Mouse (Mus musculus): Measurements from ENCODE around the gene Ciapin1.

The Ciapin1 gene

DNA sequence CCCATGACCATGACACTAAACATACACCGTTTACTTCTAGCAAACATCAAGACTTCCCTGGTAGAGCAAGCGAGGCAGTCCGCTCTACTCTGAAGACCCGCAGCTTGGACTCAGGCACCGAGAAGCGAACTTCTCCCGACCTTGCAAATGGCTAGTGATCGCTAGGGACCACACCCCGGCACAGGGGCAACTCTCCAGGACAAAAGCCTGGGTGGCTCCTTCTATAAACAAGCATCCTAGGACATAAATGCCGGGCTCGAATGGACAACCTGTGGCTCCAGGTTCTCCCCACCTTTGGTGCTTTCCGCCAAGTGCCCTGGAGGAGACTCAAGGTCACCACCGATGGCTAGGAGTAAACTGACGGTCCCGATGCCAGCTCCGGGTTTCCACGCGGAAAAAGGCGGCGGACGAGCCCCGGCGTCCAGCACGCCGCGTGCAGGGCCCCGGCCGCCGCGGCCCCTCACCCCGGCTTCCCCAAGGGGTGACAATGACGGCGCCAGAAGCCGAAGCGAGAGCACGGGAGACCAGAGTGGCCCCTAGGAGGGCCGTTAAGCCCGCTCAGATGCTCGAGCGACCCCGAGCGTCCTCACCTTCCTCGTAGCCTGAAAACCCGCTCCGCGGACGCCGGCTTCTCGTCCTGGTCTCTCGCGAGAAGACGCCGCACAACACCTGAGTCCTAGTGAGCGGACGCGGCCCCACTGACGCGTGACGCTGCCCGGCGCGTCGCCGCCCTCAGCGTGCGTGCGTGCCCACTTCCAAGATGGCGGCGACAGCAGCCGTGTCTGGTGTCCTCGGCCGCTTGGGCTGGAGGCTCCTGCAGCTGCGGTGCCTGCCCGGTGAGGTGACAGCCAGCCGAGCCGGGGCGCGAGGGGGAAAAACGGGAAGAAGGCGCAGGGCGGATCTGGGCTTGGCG is at the start of gene Ciapin1, which contains the start of gene Coq9:
Ciapin1 (minus strand) TSS at position 697 of the 913 bp plus-strand sequence.
Coq9 (plus strand) TSS at position 660 of the 913 bp plus-strand sequence.
- in situ Hi-C loops (cut with MboI, MseI): no loop called here

DNA sequence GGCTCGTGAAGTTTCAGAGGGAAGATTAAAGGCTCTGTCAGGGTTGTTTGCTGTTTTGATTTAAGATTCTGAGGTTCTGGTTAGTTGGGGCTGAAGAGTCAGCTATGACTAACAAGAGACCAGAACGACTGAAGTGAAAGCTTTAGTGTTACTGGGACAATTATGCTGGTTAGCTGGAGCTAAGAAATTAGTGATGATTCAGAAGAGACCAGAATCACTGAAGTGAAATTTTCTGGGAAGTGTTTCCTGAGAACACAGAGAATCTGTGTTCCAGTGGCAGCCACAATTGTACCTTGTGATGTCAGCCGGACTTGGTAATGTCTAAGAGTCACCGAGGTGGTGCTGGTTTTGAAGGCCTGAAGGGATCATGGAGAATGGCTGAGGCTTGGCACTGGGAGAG is 42.6 kb upstream of the Ciapin1 start:
- in situ Hi-C loops (cut with MboI, MseI): loop anchor here in 1 of 2 experiments (5.0 kb wide), 1 partner anchor 63 kb away; no protein-coding TSS in a partner anchor

DNA sequence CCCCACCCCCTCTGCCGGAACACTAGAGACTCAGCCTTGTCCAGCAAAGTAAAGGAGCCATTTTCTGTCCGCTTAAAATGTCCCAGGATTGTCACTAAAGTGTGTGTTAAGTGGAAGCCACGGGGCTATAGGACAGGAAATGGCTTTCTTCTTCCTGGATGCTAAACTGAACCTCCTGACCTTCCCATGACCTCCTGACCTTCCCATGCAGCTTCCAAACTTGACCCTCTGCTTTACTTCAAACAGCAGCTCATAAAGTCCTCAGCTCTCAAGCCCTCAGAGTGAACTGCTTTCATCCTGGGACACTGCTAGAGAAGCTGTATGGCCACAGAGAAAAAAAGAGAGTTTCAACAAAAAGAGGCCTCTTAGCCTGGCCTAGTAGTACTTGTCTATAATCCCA is 38.7 kb upstream of the Ciapin1 start:
- in situ Hi-C loops (cut with MboI, MseI): no loop called here

DNA sequence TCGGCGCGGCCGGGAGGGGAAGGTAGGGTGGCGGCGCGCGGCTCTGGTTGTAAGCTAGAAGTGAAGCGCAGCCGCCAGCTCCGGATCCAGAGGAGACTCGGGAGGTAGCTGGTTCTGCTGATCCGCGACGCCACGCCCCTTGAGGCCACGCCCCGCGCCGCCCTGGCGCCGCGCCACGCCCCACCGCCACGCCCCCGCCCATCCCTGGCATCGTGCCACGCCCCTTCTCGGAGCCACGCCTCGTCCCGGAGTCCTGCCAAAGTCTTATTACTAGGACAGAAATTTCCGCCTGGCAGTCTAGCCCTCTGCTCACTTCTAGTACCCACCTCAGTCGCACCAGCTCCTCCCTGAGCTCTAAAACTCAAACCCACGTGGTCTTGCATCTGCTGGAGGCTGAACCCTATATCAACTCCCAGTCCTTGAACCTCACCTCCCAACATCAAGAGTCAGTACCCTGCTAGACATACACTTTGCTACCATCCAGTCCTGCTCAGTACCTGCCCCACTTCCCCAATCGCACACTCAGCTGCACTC is 38.1 kb upstream of the Ciapin1 start, which contains the start of gene Dok4:
Dok4 (minus strand) TSS at position 134 of the 534 bp plus-strand sequence.
- in situ Hi-C loops (cut with MboI, MseI): no loop called here

DNA sequence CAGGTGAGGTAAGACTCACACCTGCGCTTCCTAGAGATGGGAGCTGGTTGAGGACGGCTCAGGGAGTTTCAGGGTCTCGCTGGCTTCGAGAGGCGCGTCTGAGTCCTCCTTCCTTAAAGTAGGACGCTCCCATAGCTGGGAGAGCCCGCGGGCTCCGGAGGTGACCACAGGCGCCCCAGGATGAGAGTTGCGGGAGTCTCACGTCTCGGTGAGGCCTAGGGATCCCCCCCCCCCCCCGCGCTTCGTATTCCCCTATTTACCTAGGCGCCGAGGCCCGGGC is 37.7 kb upstream of the Ciapin1 start:
- in situ Hi-C loops (cut with MboI, MseI): no loop called here

DNA sequence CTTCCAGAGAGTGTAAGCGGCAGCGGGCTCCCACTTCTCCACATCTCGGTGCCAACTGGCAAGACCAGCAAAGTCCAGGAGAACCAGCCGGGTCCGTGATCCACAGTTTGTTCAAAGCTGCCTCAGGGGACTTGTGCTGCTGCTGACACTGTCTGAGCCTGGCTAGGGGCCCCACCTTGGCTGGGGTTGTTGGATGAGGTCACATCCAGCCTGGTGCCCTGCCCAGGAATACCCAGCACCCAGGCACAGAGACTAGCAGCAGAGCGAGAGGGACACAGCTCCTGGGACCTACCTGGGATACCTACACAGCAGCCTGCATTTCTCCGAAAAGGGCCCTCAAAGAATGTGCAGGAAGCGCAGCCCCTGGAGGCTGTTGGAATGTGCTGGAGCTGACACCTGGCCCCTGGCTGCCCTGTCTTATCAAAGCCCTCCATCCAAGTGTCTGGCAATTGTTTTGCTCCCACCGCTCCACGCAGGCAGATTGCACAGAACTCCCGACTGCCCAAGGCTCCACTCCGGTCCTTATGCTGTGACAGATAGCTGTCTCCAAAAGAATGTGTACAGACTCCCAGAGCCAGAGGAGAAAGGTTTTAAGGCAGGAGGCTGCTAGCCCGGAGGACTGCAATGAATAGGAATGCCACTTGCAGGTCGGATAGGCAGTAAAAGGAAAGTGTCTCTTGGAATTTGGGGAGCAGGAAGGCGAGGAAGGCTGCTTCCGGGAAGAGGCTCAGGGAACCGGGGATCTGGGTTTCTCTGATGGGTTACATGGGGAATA is 37.1 kb upstream of the Ciapin1 start:
- in situ Hi-C loops (cut with MboI, MseI): no loop called here

DNA sequence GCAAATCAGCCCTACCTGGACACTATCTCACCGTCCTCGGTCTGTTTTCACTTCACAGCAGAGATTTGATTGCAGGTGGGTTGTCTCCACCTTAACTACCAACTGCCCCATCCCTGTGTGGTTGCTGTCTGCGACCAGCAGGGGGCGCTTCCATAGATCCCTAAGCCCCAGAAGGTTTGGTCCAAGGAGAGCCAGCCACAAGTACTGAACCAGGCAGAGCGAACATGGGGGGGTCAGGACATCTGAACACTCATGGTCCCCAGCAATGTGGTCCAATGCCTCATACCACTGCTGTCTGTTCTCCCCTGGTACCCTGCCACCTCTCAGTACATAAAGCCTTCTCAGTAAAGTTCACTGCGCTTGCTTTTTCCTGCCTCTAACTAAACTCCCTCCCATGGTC is 36.2 kb upstream of the Ciapin1 start:
- in situ Hi-C loops (cut with MboI, MseI): no loop called here

DNA sequence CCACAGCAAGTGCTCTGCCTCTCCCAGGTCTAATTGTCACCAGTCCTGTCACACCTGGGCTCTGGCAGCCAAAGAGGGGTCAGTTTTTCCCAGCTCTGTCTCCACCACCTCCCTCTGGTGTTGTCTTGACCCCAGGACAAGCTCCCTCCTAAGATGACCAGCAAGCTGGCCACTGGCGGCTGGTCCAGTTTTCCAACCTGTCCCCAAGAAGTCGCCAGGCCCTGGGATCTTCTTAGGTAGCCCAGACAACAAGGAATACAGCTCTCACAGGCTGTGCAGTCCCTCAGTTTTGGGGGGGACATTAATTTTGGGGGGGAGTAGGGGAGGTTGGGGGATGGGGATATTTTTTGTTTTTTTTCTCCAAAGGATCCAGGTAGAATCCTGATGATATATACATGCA is 34.4 kb upstream of the Ciapin1 start:
- in situ Hi-C loops (cut with MboI, MseI): no loop called here

DNA sequence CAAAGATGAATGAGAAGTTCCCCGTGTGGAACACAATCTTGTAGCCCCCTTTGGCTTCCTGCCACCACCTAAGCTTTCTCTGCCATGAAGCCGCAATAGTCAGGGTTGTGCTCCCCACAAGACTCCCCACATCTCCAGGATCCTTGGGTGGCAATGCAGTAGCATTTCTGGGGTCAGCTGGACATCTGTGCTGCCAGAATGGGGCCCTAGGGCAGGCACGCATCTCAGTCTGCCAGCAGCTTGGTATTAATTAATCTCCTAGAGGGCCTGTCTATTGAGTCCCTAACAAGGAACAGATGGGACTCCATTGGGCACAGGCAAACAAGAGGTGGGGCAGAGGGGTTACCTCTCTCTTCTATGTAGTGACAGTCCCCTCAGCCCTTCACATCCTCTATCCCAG is 34.0 kb upstream of the Ciapin1 start:
- in situ Hi-C loops (cut with MboI, MseI): no loop called here

DNA sequence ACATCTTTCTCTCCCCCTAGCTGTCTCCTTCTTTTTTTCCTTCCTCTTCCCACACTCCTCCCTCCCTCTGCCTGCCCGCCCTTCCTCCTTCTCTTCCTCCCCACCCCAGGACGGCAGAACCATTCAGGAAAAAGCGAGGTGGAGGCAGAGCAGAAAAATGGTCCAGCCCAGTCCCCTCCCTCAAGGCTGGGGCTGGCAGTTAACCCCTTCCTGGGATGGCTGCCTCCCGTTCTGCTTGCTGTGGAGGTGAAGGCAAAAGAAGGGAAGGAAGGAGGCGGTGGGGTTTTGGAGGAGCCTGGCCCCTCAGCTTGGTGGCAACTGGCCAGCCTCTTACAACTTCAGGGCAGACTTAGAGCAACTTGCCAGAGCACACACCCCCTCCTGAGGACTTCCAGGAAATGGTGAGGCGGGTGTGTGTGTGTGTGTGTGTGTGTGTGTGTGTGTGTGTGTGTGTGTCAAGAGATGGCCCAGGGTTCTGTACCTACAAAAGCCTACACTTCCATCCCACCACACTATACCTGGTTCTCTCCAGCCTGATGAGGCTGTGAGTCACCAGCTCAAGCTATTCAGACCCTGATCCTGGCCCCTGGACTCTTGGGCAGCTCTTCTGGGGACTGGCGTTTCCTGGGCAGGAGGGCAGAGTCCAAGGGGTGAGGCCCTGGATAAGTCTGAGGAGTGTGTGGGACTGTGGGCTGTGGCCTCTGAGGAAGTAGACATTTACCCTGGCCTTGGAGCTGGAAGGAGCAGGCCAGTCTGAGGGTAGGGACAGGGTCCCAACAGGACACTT is 33.1 kb upstream of the Ciapin1 start:
- in situ Hi-C loops (cut with MboI, MseI): no loop called here

DNA sequence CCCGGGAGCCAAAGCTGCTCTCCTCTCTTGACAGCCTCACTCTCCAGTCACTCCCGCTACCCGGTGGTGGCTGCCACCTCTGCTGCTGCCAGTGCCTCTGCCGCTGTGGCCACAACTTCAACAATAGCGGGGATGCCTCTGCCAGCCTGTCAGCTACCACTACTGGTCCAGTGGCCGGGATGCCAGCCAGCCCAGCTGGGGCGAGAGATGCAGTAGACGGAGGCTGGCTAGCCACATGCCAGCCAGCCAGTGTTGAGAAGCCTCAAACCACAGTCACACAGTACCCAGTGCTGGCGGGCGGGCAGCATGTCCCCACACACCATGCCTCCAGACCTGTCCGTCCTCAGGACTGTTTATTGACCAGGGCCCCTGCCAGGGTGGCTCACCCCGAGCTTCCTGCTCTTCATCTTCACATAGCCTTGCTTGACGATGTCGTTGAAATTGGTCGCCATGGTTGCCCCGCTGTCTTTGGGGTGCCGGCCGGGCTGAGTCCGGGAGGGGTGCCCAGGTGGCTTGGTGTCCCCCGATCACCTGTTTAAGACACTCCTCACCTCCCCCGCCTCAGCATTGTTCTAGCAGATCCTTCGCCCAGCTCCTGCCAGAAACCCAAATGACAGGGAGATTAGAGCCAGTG is 32.4 kb upstream of the Ciapin1 start:
- in situ Hi-C loops (cut with MboI, MseI): no loop called here

DNA sequence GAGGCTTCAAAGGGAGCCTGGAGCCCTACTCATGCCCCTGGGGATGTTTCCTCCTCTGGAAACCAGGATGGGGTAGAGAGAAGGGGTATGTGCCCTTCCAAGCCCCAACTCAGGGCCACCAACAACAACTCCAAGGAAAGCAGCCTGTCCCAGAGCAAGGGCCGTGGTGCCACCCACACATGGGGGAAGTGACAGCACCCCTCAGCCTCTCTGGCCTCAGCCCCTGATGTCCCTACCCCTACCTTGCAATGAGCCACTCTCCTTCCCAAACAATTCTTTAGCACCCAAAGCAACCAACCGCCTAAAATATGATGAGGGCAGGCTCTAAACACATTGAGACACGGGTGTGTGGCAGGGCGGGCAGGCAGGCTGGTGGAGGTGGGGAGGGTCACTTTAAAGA is 31.8 kb upstream of the Ciapin1 start:
- in situ Hi-C loops (cut with MboI, MseI): no loop called here

DNA sequence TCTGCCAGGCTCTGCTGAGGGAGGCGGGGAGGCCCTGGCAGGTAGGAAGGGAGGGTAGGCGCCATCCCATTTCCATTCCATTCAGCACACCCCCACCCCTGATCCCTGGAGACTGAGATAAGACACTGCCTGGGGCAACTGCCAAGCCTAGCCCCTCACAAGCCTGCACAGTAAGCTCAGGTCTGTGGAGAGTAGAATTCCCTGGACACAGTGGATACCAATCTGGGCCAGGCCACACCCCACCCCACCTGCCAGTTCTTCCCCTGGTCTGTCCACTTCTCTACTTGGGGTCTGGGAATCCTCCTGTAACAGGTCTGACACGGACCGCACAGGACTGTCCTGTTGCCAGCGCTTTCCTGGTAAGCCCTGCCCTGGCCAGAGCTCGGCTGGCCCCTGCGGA is 31.0 kb upstream of the Ciapin1 start:
- in situ Hi-C loops (cut with MboI, MseI): no loop called here

DNA sequence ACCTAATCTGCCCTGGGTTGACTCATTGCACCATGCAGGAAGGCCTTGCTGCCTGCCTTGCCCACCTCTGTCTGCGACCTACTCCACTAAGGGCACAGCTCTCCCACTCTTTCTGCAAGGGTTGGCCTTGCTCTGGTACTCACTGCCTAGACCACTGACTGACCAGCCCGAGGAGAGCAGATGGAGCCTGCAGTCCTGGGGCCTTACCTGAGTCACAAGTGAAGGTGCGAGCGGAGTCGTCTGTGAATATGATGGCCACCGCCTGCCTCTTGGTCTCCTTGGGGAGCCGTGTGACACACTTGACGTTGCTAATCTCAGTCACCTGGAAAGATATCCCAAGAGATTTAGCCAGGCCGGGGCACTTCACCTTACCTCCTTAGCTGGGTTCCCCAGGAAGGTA is 28.8 kb upstream of the Ciapin1 start:
- in situ Hi-C loops (cut with MboI, MseI): no loop called here

DNA sequence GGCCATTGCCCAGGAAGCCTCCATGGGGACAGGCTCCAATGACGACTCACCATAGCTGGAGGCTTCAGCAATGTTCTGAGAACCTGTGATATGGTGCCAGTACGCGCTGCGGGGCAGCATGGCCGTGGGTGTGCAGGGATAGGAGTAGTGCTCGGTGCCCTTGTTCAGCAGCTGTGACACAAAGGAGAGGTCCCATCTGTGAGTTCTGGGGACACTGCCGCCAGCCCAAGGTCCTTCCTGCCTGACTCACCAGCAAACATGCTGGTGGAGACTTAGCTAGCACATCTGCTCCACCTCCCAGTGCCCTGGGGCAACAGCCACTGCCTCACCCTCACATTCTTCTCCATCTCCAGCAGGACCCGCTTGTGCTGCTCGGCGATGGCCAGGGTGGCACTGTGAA is 27.1 kb upstream of the Ciapin1 start:
- in situ Hi-C loops (cut with MboI, MseI): no loop called here

DNA sequence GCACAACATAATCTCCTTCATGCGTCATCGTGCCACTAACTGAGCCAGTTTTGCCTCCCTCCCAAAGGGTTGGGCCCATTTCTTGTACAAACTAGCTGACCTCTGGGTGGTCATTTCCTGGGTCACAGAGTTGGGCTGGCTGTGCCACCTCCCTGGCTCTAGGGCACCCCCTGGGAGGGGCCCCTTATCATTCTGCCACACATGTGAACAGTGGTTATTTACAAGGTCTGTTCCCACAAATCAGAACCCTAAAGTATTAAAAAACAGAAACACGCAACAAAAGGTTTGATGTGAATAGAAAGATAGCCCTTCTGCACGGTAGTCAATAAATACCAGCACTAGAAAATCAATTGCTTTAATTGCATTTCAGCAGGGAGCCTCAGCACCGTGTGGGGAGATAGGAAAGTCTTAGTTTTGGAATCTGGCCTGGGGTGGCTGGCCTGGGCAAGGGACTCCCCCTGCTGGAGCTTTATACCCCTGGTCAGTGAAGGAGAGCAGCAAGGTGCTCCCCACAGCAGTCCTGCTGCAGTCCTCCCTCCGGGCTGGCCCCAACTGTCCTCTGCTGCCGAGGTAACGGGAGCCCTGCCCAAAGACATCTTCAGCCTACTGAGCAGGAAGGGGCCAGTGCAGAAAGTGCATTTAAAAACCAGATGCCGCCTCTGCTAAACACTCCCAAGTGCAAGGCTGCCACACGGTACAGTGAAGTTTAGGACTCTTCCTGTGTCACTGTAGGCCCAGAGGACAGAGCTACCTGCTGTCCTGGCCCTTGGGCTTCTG is 25.9 kb upstream of the Ciapin1 start:
- in situ Hi-C loops (cut with MboI, MseI): no loop called here

DNA sequence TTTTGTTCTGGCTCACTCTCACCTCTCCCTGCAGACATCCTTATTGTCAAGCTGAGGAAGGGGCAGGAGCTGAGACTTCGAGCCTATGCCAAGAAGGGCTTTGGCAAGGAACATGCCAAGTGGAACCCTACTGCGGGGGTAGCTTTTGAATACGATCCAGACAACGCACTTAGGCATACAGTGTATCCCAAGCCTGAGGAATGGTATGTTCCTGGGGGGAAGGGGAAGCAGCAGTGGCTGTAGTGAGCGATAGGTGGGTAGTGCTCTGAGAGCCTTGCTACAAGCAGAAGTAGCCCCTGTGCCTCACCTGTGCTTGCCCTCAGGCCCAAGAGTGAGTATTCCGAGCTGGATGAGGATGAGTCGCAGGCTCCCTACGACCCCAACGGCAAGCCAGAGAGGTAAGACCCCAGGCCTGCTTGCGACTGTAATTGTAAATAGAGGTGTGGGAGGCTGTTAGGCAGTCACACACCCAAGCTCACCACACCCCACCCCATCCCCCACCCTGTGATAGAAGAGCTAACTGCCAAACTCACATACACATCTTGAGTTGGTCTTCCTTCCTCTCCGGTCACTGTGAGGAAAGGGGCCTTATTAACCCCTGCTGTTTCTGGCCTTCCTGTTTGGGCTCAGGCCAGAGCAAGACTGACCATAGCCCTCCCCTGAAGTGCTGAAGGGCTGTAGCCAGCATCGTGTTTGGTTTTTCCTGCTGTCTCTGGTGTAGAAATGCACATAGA is 24.5 kb upstream of the Ciapin1 start:
- in situ Hi-C loops (cut with MboI, MseI): no loop called here

DNA sequence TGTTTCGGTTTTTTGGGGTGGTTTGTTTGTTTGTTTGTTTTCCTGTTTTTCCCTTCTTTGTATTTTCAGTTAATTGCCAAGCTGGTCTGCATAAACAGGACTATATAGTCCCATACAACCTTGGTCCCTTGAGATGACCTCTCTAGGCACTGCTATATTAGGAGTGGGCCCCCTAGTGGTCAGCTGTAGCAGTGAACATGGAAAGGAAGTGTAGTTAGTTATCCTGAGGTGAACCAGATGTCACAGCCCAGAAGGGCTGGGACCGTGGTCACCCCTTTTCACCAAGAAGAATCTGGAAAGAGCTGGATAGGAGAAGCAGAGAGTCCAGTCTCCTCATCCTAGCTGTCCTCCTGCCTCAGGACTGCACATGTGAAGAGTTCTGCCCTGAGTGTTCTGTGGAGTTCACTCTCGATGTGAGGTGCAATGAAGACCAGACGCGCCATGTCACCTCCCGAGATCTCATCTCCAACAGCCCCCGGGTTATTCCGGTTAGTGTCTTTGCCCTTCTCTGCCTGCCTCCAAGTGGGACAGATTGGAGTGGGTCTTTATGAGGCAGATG is 23.3 kb upstream of the Ciapin1 start:
- in situ Hi-C loops (cut with MboI, MseI): no loop called here
